Mouse (Mus musculus): ENCODE measurements around the gene Gm20870. TPM values are rescaled to one million over a fixed set of nuclear protein-coding genes. Genes with fewer than 3 reads are reported as not detected.
"Not testable (repeated sequence)": the region's sequence is repeated elsewhere in the genome, so short reads cannot be mapped to it uniquely, and the experiment has no call there.

The Gm20870 gene
- not detected in 2 replicates for polyA plus RNA-seq (2016; fragmentation: Nextera tagmentation; extraction: Ambion mirVana)

GRCm38 (mm10) chrY:71691743-71692142, at the start of gene Gm20870:
TSS of gene Gm20870 (plus strand) at chrY:71692043.
- not testable (repeated sequence) for H3K36me3 ChIP-seq; H3K9ac ChIP-seq; H3K4me3 ChIP-seq; H3K4me1 ChIP-seq (replicated peaks); H3K27me3 ChIP-seq (replicated peaks); H3K9me3 ChIP-seq (replicated peaks); H3K4me2 ChIP-seq; H3K27ac ChIP-seq (ENCODE audit: poor library complexity, severe bottlenecking); ATAC-seq (ENCODE audit: insufficient number of reproducible peaks, low FRiP score)
- no CpG with 5 or more reads among the region's 6 CpGs for WGBS

Other genes starting within 250 kb of the Gm20870 start
- gene Gm20869, start 222.6 kb upstream of the Gm20870 start, polyA plus RNA-seq (2016; fragmentation: Nextera tagmentation; extraction: Ambion mirVana) = not detected in 2 replicates

All from heart, embryonic 12.5 days (tissue).